Mouse (Mus musculus): Measurements from ENCODE around the gene Arhgap33.
"Not testable (repeated sequence)": the region's sequence is repeated elsewhere in the genome, so short reads cannot be mapped to it uniquely, and the experiment has no call there.

Gene Arhgap33

GRCm38 (mm10) chr7:30495506-30496042 lies 39.3 kb downstream of the Arhgap33 start:
- not testable (repeated sequence) for DNase-seq (ENCODE audit: inconsistent ontology term)

GRCm38 (mm10) chr7:30493401-30493931 lies 41.4 kb downstream of the Arhgap33 start, which contains the start of gene Prodh2:
Gene Prodh2, plus strand, starts transcription at chr7:30493622.
- no peak for DNase-seq (ENCODE audit: inconsistent ontology term)

- peak; percentile 26 for DNase-seq (ENCODE audit: inconsistent ontology term)
Observed at GRCm38 (mm10) chr7:30492765-30493164, 42.1 kb downstream of the Arhgap33 start.

- DNase-seq (ENCODE audit: inconsistent ontology term) = no peak
Observed at GRCm38 (mm10) chr7:30490957-30491307, 43.9 kb downstream of the Arhgap33 start.

- no peak for DNase-seq (ENCODE audit: inconsistent ontology term)
Observed at GRCm38 (mm10) chr7:30490251-30490956, 44.5 kb downstream of the Arhgap33 start.

- DNase-seq (ENCODE audit: inconsistent ontology term) = peak; percentile 26
Observed at GRCm38 (mm10) chr7:30484250-30484649, 50.6 kb downstream of the Arhgap33 start.

- DNase-seq (ENCODE audit: inconsistent ontology term) = no peak
Observed at GRCm38 (mm10) chr7:30477415-30478381, 57.2 kb downstream of the Arhgap33 start.

GRCm38 (mm10) chr7:30476136-30476535 lies 58.7 kb downstream of the Arhgap33 start:
- not testable (repeated sequence) for DNase-seq (ENCODE audit: inconsistent ontology term)

DNA sequence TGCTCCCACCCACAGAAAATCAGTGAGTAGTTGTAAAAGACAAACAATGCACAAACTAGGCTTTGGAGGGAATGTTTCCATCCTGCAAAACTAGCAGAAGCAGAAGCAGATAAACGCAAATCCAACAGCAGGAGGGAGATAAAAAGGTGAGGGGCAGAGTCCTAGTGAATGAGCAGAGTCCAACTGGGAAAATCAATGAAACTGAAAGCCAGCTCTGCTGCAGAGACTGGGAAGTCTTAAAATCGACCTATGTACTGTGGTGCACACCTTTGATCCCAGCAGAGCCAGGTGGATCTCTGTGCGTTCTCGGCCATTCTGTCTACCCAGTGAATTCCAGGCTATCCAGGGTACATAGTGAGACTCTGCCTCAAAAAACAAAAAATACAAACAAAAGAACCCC lies 59.9 kb downstream of the Arhgap33 start:
- no peak for DNase-seq (ENCODE audit: inconsistent ontology term)

GRCm38 (mm10) chr7:30472411-30472810 lies 62.4 kb downstream of the Arhgap33 start:
- DNase-seq (ENCODE audit: inconsistent ontology term) = no peak

All from Muller cell, postnatal 12 days (primary cell).